Mouse (Mus musculus) gastrocnemius, adult 2 months (tissue): ENCODE results near the gene Rbm20. TPM values are rescaled to one million over a fixed set of nuclear protein-coding genes. Genes with fewer than 3 reads are reported as not detected.

Experiments used
- DNase-seq: peaks from one replicate; pipeline ENCODE4 v3.0.0; 2022
- H3K27ac ChIP-seq: fragments of 200-600 bp; 2 replicates; pipeline ENCODE4 v1.8.1; 2022; ENCODE audit warnings: mild to moderate bottlenecking
- H3K4me3 ChIP-seq: fragments of 200-600 bp; 2 replicates; pipeline ENCODE4 v1.8.1; 2022; ENCODE audit warnings: mild to moderate bottlenecking, moderate library complexity
- CTCF ChIP-seq: fragments of 200-600 bp; IDR thresholded peaks from 2 replicates; pipeline ENCODE4 v1.8.1; 2022; ENCODE audit warnings: antibody characterized with exemption, mild to moderate bottlenecking, moderate library complexity
- intact Hi-C: fragments of 180-260 bp; cut with DNase I; formaldehyde crosslinking; loops from one replicate; pipeline ENCODE4 v1.15.1; 2025
- total RNA-seq, 2 experiments: library from RNA; stranded (reverse); gene quantifications; 2 replicates each; pipeline ENCODE4 v1.2.3; 2021

The Rbm20 gene
- total RNA-seq, 2 experiments from 2014 or later, result 72.6 to 73.2 TPM

GRCm38 (mm10) chr19:53751420-53752185 lies 74.5 kb downstream of the Rbm20 start:
- intact Hi-C loops, result loop anchor here (2.0 kb wide), 1 partner anchor 21 kb away; no protein-coding TSS in a partner anchor
- no peak for TF ChIP-seq CTCF
- peak; percentile 65 for DNase-seq
- Histone ChIP-seq H3K27ac (peak overlapping the region; percentile 93), H3K4me3 (peak overlapping the region; percentile 1; the same call in 1 of the 2 replicates)

GRCm38 (mm10) chr19:53752993-53753392 lies 75.9 kb downstream of the Rbm20 start:
- peak overlapping the region; percentile 93 for H3K27ac ChIP-seq
- no peak for DNase-seq
- intact Hi-C loops, result no loop called here
- no peak overlapping the region for H3K4me3 ChIP-seq
- peak; percentile 27; the same call in 1 of the 2 replicates for TF ChIP-seq CTCF

- TF ChIP-seq CTCF, result no peak
- Histone ChIP-seq H3K4me3 (no peak overlapping the region), H3K27ac (peak overlapping the region; percentile 93)
- intact Hi-C loops, result no loop called here
- peak; percentile 92 for DNase-seq
Measured at GRCm38 (mm10) chr19:53754421-53754830, 77.3 kb downstream of the Rbm20 start.

GRCm38 (mm10) chr19:53755346-53755745 lies 78.2 kb downstream of the Rbm20 start:
- intact Hi-C loops, result loop anchor here (5.0 kb wide), 1 partner anchor 37 kb away; no protein-coding TSS in a partner anchor
- no peak for DNase-seq
- no peak for TF ChIP-seq CTCF
- Histone ChIP-seq H3K27ac (peak overlapping the region; percentile 93), H3K4me3 (no peak overlapping the region)

- intact Hi-C loops, result loop anchor here (5.0 kb wide), 1 partner anchor 35 kb away; no protein-coding TSS in a partner anchor
- peak overlapping the region; percentile 93 for H3K27ac ChIP-seq
- peak overlapping the region; percentile 20; the same call in 1 of the 2 replicates for H3K4me3 ChIP-seq
- TF ChIP-seq CTCF, result no peak
- DNase-seq, result peak; percentile 51
Measured at GRCm38 (mm10) chr19:53757432-53758109, 80.5 kb downstream of the Rbm20 start.

- DNase-seq, result no peak
- peak overlapping the region; percentile 3; the same call in 1 of the 2 replicates for H3K27ac ChIP-seq
- no peak for TF ChIP-seq CTCF
- intact Hi-C loops, result loop anchor here (5.0 kb wide), 1 partner anchor 33 kb away; no protein-coding TSS in a partner anchor
- H3K4me3 ChIP-seq, result no peak overlapping the region
Measured at GRCm38 (mm10) chr19:53758881-53759418, 81.8 kb downstream of the Rbm20 start.

GRCm38 (mm10) chr19:53760125-53761101 lies 83.3 kb downstream of the Rbm20 start:
- H3K27ac ChIP-seq, result peak overlapping the region; percentile 50

GRCm38 (mm10) chr19:53762749-53763438 lies 85.8 kb downstream of the Rbm20 start:
- H3K4me3 ChIP-seq, result no peak overlapping the region
- TF ChIP-seq CTCF, result peak; percentile 60
- DNase-seq, result no peak
- peak overlapping the region; percentile 9; the same call in 1 of the 2 replicates for H3K27ac ChIP-seq
- intact Hi-C loops, result loop anchor here (5.0 kb wide), 1 partner anchor 116 kb away; no protein-coding TSS in a partner anchor

More at GRCm38 (mm10) chr19:53760125-53761101, 83.3 kb downstream of the Rbm20 start:
- intact Hi-C loops, result loop anchor here (5.0 kb wide), 1 partner anchor 113 kb away; no protein-coding TSS in a partner anchor
- no peak for DNase-seq
- no peak; the same call in 1 of the 2 replicates for TF ChIP-seq CTCF
- no peak overlapping the region for H3K4me3 ChIP-seq

GRCm38 (mm10) chr19:53764688-53765478 lies 87.8 kb downstream of the Rbm20 start:
- DNase-seq, result no peak
- Histone ChIP-seq H3K4me3 (no peak overlapping the region), H3K27ac (no peak overlapping the region)
- no peak for TF ChIP-seq CTCF
- intact Hi-C loops, result loop anchor here (5.0 kb wide), 2 partner anchors 57 to 118 kb away; no protein-coding TSS in a partner anchor

- Histone ChIP-seq H3K4me3 (no peak overlapping the region), H3K27ac (no peak overlapping the region)
- peak; percentile 79 for TF ChIP-seq CTCF
- intact Hi-C loops, result loop anchor here (5.0 kb wide), 1 partner anchor 54 kb away; no protein-coding TSS in a partner anchor
- no peak for DNase-seq
Measured at GRCm38 (mm10) chr19:53768478-53768877, 91.4 kb downstream of the Rbm20 start.
